Mouse (Mus musculus) stomach, embryonic 16.5 days (tissue): ENCODE measurements at regions not wholly inside any gene's neighbourhood (a gene's known extent, or its start where the extent isn't known, plus 50 kb on each side); places are given as distances from the start of the nearest gene placed in this dataset.

ENCODE experiments used
- ATAC-seq: fragments of 200-750 bp; cut with Nextera tagmentation; 2 replicates; pipeline ENCODE4 v1.8.0; 2017; ENCODE audit warnings: moderate number of reproducible peaks, moderate TSS enrichment; ENCODE audit not compliant: insufficient read depth, low FRiP score
- H3K27ac ChIP-seq: fragments of 300-500 bp; sonication (generic); 2 replicates; pipeline ENCODE4 v1.5.1; 2014; ENCODE audit warnings: low read length
- H3K27me3 ChIP-seq: fragments of 300-500 bp; sonication (generic); 2 replicates; pipeline ENCODE4 v1.6.1; 2014; ENCODE audit warnings: low read length, control low read depth, mixed read lengths; ENCODE audit not compliant: control insufficient read depth, insufficient read depth
- H3K36me3 ChIP-seq: fragments of 300-500 bp; sonication (generic); 2 replicates; pipeline ENCODE4 v1.6.1; 2014; ENCODE audit warnings: low read length; ENCODE audit not compliant: control insufficient read depth, insufficient read depth
- H3K4me1 ChIP-seq: fragments of 300-500 bp; sonication (generic); 2 replicates; pipeline ENCODE4 v1.6.1; 2014; ENCODE audit warnings: low read length, control low read depth, mixed read lengths; ENCODE audit not compliant: control insufficient read depth, insufficient read depth
- H3K4me2 ChIP-seq: fragments of 300-500 bp; sonication (generic); 2 replicates; pipeline ENCODE4 v1.6.1; 2014; ENCODE audit warnings: low read depth, low read length, mixed read lengths
- H3K4me3 ChIP-seq: fragments of 300-500 bp; sonication (generic); replicated peaks from 2 replicates; pipeline ENCODE4 v1.5.1; 2014; ENCODE audit warnings: mild to moderate bottlenecking, low read length
- H3K9ac ChIP-seq: fragments of 300-500 bp; sonication (generic); 2 replicates; pipeline ENCODE4 v1.6.1; 2014; ENCODE audit warnings: low read length
- H3K9me3 ChIP-seq: fragments of 300-500 bp; sonication (generic); replicated peaks from 2 replicates; pipeline ENCODE4 v1.6.1; 2016; ENCODE audit warnings: low read length, control low read depth; ENCODE audit not compliant: control insufficient read depth
- WGBS: fragments of 180-500 bp; shearing (Covaris S2); extraction: QIAGEN DNeasy Blood & Tissue Kit; methylation state at CpG from one replicate; pipeline ENCODE4 v1.1.7; 2014; 5-methylcytosine and 5-hydroxymethylcytosine counted together

DNA sequence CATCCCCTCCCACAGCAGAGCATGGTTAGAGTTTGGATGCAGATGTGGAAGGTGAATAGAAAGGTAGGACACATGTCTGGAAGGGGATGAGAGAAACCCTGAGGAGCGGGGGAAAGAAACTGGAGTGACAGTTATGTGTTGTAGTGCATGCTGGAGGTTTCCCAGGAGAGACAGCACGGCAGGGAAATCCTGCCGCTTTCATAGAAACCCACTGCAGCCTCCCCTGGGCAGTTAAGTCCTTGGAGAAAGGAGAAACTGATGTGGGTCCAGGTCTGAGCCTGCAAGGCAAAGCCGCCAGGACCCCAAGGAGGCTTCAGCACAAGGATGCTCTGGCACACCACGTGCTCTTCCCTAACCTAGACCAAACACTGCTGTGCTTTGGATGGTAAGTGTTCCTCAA lies 384.1 kb upstream of the Zmiz1 start:
- H3K4me3 ChIP-seq, result no peak overlapping the region
- 89% methylated on average over 5 of the region's 5 CpGs for WGBS
- H3K4me2 ChIP-seq, result no peak overlapping the region
- H3K36me3 ChIP-seq, result no peaks in the 10 kb centered on the region
- H3K9ac ChIP-seq, result no peak overlapping the region
- no peak overlapping the region for H3K27ac ChIP-seq
- H3K27me3 ChIP-seq, result no peaks in the 10 kb centered on the region
- ATAC-seq, result no peak
- no peaks in the 10 kb centered on the region for H3K4me1 ChIP-seq
- no peaks in the 10 kb centered on the region for H3K9me3 ChIP-seq

DNA sequence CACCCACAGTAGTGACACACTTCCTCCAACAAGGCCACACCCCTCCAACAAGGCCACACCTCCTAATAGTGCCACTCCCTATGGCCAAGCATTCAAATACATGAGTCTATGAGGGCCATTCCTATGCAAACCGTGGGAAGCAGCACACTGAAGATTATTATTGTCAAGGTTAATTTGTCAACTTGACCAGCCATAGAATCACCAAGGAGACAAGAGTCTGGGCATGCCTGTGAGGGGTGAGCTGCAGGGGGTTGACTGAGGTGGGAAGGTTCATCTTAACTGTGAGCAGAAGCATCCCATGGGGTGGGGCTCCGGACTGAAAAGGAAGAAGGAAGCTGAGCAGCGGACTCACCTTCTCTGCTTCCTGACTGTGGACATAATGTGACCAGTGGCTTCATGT lies 378.6 kb upstream of the Zmiz1 start:
- no peak overlapping the region for H3K4me2 ChIP-seq
- no peak overlapping the region for H3K9ac ChIP-seq
- H3K4me1 ChIP-seq, result no peaks in the 10 kb centered on the region
- H3K36me3 ChIP-seq, result no peaks in the 10 kb centered on the region
- no peak overlapping the region for H3K4me3 ChIP-seq
- H3K27me3 ChIP-seq, result no peaks in the 10 kb centered on the region
- no peak overlapping the region for H3K27ac ChIP-seq
- no peak for ATAC-seq
- 0 out of 2 replicates have a peak, but pooled peaks cover 3% of the 10 kb centered on the region for H3K9me3 ChIP-seq
- WGBS, result 78% methylated on average over 3 of the region's 3 CpGs

DNA sequence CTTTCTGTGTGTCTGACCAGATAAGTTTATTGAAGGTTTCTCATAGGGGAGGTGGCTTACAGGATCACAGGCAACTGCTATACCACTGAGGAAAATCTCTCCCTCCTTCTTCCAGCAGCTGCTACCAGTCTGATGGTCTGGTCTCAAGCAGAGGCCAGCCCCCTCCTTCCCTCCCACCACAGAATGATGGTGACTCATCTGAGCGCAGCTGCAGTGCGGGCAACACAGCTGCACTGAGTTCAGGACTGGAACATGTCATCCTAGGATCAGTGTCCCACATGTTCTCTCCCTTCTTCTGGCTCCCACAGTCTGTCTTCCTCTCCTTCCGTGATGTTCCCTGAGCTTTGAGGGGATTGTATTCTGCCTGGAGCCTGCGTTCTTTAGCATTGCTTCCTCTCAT lies 375.1 kb upstream of the Zmiz1 start:
- H3K4me1 ChIP-seq, result no peaks in the 10 kb centered on the region
- ATAC-seq, result peak; percentile 44; the same call in 1 of the 2 replicates
- no peak overlapping the region for H3K27ac ChIP-seq
- WGBS, result 63% methylated on average over 4 of the region's 4 CpGs
- H3K4me2 ChIP-seq, result no peak overlapping the region
- 0 out of 2 replicates have a peak, but pooled peaks cover 3% of the 10 kb centered on the region for H3K9me3 ChIP-seq
- no peaks in the 10 kb centered on the region for H3K36me3 ChIP-seq
- H3K27me3 ChIP-seq, result no peaks in the 10 kb centered on the region
- H3K9ac ChIP-seq, result no peak overlapping the region
- no peak overlapping the region for H3K4me3 ChIP-seq

DNA sequence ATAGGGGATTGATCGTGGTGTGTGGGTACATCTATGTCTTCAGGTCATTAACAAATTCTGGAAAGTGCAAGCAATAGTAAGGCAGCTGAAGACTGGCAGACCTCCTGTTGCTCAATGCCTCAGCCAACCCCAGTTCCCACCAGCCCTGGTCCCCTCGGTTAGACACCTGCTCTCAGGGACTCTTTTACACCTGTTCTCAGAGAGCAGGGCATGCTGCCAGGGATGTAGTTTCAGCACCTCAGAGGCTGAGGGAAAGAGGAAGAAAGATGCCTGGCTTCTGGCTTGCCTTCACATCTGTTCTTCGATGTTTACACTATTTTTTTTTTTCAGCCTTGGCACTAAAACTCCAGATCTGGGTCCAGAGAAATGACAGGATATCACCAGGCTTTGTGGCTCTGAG lies 362.2 kb upstream of the Zmiz1 start:
- 78% methylated on average over 3 of the region's 3 CpGs for WGBS

DNA sequence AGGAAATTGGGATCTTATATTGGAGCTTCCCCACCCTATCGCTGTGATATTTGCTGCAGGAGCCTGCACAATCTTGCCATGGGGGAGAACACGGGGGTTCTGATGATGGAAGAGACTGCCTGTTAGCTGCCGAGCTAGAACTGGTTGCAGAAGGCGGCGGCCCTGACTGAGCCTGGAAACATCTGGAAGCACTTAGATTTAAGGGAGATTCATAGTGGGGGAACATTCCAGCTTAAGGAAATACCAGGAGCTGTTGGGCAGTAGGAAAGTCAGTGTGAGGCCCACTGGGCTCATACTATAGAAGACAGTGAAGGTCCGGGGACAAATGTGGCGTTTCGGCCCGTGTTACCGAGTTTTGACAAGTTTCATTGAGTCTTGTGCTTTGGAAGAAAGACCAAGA lies 353.6 kb upstream of the Zmiz1 start:
- Histone ChIP-seq H3K9me3 (no peaks in the 10 kb centered on the region), H3K27me3 (no peaks in the 10 kb centered on the region), H3K36me3 (no peaks in the 10 kb centered on the region), H3K27ac (no peak overlapping the region), H3K4me3 (no peak overlapping the region), H3K4me2 (no peak overlapping the region), H3K4me1 (peaks cover 15% of the 10 kb centered on the region), H3K9ac (no peak overlapping the region)
- ATAC-seq, result 0 out of 2 replicates have a peak, but pooled peaks have one; percentile 35
- WGBS, result 69% methylated on average over 10 of the region's 10 CpGs

More for the DNA sequence above, 362.2 kb upstream of the Zmiz1 start:
- H3K4me3 ChIP-seq, result no peak overlapping the region
- no peak overlapping the region for H3K27ac ChIP-seq
- no peak overlapping the region for H3K4me2 ChIP-seq
- H3K9me3 ChIP-seq, result no peaks in the 10 kb centered on the region
- no peaks in the 10 kb centered on the region for H3K27me3 ChIP-seq
- no peaks in the 10 kb centered on the region for H3K36me3 ChIP-seq
- H3K9ac ChIP-seq, result no peak overlapping the region
- ATAC-seq, result no peak
- no peaks in the 10 kb centered on the region for H3K4me1 ChIP-seq

DNA sequence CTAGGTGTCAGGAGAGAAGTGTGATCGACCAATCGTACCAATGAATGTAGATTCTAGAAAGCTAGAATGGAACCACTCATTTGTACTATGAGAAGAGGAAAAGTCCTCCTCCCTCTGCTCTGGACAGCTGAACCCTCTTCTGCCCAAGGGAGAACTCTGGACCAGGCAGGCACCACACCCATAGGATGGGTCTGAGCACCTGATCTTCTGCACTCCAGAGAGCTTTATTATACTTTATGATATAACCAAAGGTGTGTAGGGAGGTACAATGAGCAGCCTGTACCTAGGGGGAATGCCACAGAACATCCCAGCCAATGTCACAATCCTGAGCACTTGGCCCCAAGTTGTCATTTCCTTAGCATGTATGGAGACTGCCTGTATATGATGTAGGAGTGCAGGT lies 352.5 kb upstream of the Zmiz1 start:
- Histone ChIP-seq H3K27me3 (no peaks in the 10 kb centered on the region), H3K36me3 (no peaks in the 10 kb centered on the region), H3K27ac (no peak overlapping the region), H3K4me3 (no peak overlapping the region), H3K4me1 (peaks cover 15% of the 10 kb centered on the region), H3K4me2 (no peak overlapping the region), H3K9me3 (no peaks in the 10 kb centered on the region), H3K9ac (no peak overlapping the region)
- no peak for ATAC-seq
- WGBS, result 99% methylated on average over 2 of the region's 2 CpGs

DNA sequence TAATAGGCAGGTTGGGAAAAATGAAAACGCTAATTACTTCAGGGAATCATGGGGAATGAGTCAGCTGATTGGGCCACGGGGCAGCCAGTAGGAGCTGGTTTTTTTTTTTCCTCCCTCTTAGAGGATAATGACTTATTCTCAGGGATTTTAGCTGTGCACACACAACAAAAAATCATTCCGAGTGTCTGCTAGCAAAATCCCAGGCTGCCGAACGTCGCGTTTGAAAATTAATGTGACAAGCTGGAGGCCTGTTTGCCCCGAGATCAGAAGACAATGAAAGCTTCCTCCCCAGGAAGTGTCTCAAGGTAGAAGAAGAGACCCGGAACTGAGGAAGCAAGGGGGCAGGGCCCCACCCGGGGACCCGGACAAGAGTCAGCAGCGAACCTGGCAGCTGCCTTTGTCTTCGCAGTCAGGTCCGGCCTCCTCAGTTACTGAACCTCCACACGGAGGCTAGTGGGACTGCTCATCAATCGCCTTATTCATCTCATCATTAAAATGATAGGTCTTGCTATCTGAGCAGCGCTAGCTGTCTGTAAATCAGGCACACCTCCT lies 350.8 kb upstream of the Zmiz1 start:
- Histone ChIP-seq H3K4me2 (peak overlapping the region; percentile 43), H3K36me3 (no peaks in the 10 kb centered on the region), H3K4me1 (peaks cover 15% of the 10 kb centered on the region), H3K4me3 (peak overlapping the region; percentile 16; the same call in 1 of the 2 replicates), H3K27ac (peak overlapping the region; percentile 53), H3K27me3 (no peaks in the 10 kb centered on the region), H3K9ac (peak overlapping the region; percentile 41), H3K9me3 (no peaks in the 10 kb centered on the region)
- ATAC-seq, result no peak
- WGBS, result 12% methylated on average over 17 of the region's 17 CpGs

DNA sequence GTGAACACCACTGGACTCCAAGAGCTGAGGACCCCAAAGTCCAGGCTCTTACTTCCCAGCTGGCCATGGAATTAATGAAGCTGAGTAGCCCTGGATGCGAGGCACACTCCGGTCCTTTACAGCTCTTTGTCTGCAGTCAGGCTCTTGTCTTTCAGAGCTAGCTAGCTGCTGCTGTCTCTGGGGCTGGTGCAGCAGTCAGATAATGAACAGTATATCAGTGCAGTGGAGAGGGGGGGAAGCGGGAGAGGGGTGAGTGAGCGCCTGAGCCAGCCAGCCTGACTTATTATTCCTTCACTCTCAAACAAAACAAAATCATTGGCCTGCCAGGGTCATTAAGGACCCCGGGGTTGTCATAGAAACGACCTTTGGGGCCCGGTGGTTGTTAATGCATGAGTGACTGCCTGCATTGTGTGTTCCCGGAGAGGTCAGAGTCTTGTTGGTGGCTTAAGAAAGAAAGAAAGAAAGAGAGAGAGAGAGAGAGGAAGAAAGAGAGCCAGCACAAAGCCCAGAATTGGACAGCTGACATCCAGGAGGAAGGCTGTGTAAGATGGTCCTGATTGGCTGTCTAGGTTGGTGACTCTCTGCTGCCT lies 350.2 kb upstream of the Zmiz1 start:
- H3K9ac ChIP-seq, result peak overlapping the region; percentile 41; the same call in 1 of the 2 replicates
- H3K9me3 ChIP-seq, result no peaks in the 10 kb centered on the region
- H3K27ac ChIP-seq, result peak overlapping the region; percentile 53
- ATAC-seq, result peak; percentile 84; the same call in 1 of the 2 replicates
- no peaks in the 10 kb centered on the region for H3K27me3 ChIP-seq
- H3K36me3 ChIP-seq, result no peaks in the 10 kb centered on the region
- peak overlapping the region; percentile 43 for H3K4me2 ChIP-seq
- H3K4me1 ChIP-seq, result peaks cover 15% of the 10 kb centered on the region
- 8% methylated on average over 8 of the region's 8 CpGs for WGBS
- H3K4me3 ChIP-seq, result peak overlapping the region; percentile 16; the same call in 1 of the 2 replicates

DNA sequence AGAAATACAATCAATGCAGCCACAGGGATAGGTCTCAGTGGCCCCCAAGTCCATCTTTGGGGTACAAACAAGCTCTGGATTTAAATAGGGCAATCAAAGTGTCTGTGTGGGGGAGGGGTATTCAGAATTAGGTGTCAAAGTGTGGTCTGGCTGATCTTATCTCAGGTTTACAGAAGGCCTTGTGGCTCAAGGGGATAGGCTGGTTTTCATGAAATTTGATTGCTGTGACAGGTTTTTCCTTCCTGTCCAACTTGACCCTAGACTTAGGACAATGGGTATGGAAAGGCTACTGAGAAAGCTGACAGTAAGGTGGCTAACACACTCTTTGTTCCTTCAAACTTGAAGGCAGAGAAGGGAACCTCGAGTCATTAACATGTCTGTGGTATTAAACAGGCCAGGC lies 349.3 kb upstream of the Zmiz1 start:
- H3K27me3 ChIP-seq, result no peaks in the 10 kb centered on the region
- H3K4me3 ChIP-seq, result no peak overlapping the region
- 27% methylated on average over 1 of the region's 1 CpGs for WGBS
- no peak for ATAC-seq
- no peaks in the 10 kb centered on the region for H3K36me3 ChIP-seq
- peaks cover 15% of the 10 kb centered on the region for H3K4me1 ChIP-seq
- H3K4me2 ChIP-seq, result no peak overlapping the region
- H3K27ac ChIP-seq, result no peak overlapping the region
- H3K9ac ChIP-seq, result no peak overlapping the region
- no peaks in the 10 kb centered on the region for H3K9me3 ChIP-seq
